Mouse (Mus musculus) thymus, postnatal 14 days (tissue): Measurements from ENCODE around the gene Slc1a3.

Source experiments
- DNase-seq: peaks from one replicate; pipeline ENCODE4 v3.0.0; 2021

Gene Slc1a3

GRCm38 (mm10) chr15:8605538-8606188 is 104.9 kb downstream of the Slc1a3 start:
- DNase-seq, result no peak

GRCm38 (mm10) chr15:8602362-8602761 is 108.2 kb downstream of the Slc1a3 start:
- no peak for DNase-seq

- no peak for DNase-seq
These were observed 109.0 kb downstream of the Slc1a3 start for GRCm38 (mm10) chr15:8601312-8602146.

GRCm38 (mm10) chr15:8596375-8596900 is 114.1 kb downstream of the Slc1a3 start:
- DNase-seq, result no peak

GRCm38 (mm10) chr15:8595226-8595625 is 115.3 kb downstream of the Slc1a3 start:
- DNase-seq, result no peak

GRCm38 (mm10) chr15:8589503-8590116 is 121.0 kb downstream of the Slc1a3 start:
- DNase-seq, result peak; percentile 79

GRCm38 (mm10) chr15:8588065-8588464 is 122.5 kb downstream of the Slc1a3 start:
- DNase-seq, result no peak

- DNase-seq, result no peak
These were observed 123.7 kb downstream of the Slc1a3 start for GRCm38 (mm10) chr15:8586822-8587281.
